Mouse (Mus musculus) cerebellum, adult 2 months (tissue): ENCODE measurements at regions not wholly inside any gene's neighbourhood (a gene's known extent, or its start where the extent isn't known, plus 50 kb on each side); places are given as distances from the start of the nearest gene placed in this dataset.

ENCODE experiments used
- CTCF ChIP-seq: fragments of 200-500 bp; IDR thresholded peaks from 2 replicates; pipeline ENCODE4 v1.5.1; 2011; ENCODE audit warnings: low read depth, mild to moderate bottlenecking, control low read depth, low read length, moderate library complexity, borderline replicate concordance; ENCODE audit not compliant: insufficient read depth
- POLR2A ChIP-seq: fragments of 200-500 bp; IDR thresholded peaks from 2 replicates; pipeline ENCODE4 v1.6.1; 2011; ENCODE audit warnings: low read length, control low read depth, borderline replicate concordance; ENCODE audit not compliant: insufficient read depth

GRCm38 (mm10) chr2:61450731-61451130 is 127.7 kb upstream of the Tank start:
- TF ChIP-seq POLR2A: no peak
- TF ChIP-seq CTCF: no peak
